Mouse (Mus musculus): ENCODE data around the gene Cd7.

The Cd7 gene

DNA sequence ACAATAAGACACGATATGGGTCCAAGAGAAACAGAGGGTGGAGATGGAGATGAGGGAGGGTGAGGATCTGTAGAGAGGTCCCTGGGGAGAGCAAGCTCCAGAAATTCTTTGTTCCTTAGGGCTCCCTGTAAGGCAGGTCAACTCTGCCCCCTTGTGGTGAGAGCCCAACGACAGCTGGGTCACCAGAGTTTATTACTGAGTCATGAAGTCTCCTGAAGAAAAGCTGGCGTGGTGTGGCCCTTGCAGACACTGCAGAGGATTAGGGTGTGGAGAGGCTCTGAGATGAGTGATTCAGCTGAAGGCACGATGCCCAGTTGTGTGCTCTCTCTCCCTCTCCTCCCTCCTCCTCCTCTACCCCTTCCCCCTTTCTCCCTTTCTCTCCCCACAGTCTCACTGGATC is 2.0 kb upstream of the Cd7 start:
- Histone ChIP-seq H3K36me3 (ENCODE audit: insufficient read depth, low read length) (no peaks in the 10 kb centered on the region), H3K4me3 (replicated peaks; ENCODE audit: low read length) (no peak overlapping the region), H3K27me3 (ENCODE audit: insufficient read depth, low read length) (peaks cover 20% of the 10 kb centered on the region), H3K9me3 (ENCODE audit: low read length) (no peaks in the 10 kb centered on the region), H3K4me1 (replicated peaks; ENCODE audit: low read depth, low read length) (peaks cover 13% of the 10 kb centered on the region; the same call in 1 of the 2 replicates)
- TF ChIP-seq NANOG (IDR thresholded peaks at IDR 0.05; ENCODE audit: borderline replicate concordance, low read length) (no peak), CTCF (conservative IDR thresholded peaks at IDR 0.05; ENCODE audit: low read length) (peak; percentile 80)

DNA sequence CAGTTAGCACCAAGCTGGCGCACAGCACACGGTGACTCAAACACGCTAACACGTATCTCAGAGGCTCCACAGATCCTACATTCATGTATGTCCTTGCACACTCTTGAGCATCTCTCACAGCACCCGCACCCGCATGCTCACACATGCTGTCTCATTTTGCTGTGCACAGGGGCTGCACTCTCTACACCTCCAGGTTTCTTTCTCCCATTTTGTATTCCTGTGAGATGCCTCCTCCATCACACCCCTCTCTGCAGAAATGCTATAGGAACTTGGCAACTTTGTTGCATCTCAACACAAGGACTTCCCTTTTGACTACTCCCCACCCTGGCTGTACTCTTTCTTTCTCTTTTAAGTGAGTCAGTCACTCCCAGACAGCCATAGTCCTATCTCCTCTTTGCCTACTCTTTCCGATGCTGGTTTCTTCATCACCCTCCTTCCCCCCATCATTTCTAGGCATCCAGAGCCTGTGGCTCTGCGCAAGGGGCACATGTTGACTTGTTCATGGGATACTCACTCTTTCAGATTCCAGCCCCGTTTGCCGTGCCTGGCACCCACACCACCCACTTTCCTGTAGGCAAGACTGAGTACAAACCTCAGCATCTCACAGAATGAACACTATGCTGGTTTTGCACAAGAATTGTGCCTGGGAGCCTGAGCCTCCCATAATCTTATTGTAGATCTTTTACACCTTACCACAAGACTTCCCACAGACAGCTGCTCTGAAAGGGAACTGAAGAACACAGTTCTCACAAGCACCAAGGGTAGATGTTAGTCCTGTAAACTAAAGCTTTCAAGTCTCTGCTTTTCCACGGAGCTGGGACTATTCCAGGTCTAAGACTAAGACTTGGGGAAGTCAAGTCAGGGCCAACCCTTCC is 615 bp downstream of the Cd7 start:
- Histone ChIP-seq H3K4me3 (replicated peaks; ENCODE audit: low read length) (no peak overlapping the region), H3K4me1 (replicated peaks; ENCODE audit: low read depth, low read length) (peaks cover 23% of the 10 kb centered on the region), H3K36me3 (ENCODE audit: insufficient read depth, low read length) (no peaks in the 10 kb centered on the region), H3K27me3 (ENCODE audit: insufficient read depth, low read length) (peaks cover 40% of the 10 kb centered on the region), H3K9me3 (ENCODE audit: low read length) (no peaks in the 10 kb centered on the region)
- TF ChIP-seq CTCF (conservative IDR thresholded peaks at IDR 0.05; ENCODE audit: low read length) (no peak), POU5F1 (IDR thresholded peaks at IDR 0.05; ENCODE audit: borderline replicate concordance, low read length) (no peak), NANOG (IDR thresholded peaks at IDR 0.05; ENCODE audit: borderline replicate concordance, low read length) (no peak)

DNA sequence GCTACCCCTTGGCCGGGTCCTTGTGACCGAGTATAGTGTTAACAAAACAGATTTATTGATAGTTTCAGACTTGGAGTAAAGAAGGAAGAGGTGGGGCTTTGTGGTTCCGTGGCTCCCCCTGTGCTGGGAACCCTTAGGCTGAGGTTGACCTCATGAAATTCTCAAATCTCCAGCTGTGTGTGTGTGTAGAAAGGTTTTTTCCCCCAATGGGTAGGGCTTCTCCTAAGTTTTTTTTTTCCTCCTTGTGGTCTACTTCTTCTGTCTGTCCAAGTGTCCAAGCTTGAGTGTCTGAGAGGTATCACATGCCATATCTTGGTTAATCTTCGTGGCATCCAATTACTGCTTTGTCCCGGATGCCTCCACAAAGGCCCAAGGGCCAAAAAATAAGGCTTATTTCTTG is 6.1 kb downstream of the Cd7 start:
- Histone ChIP-seq H3K9me3 (ENCODE audit: low read length) (0 out of 2 replicates have a peak, but pooled peaks cover 3% of the 10 kb centered on the region), H3K36me3 (ENCODE audit: insufficient read depth, low read length) (no peaks in the 10 kb centered on the region), H3K4me1 (replicated peaks; ENCODE audit: low read depth, low read length) (peaks cover 10% of the 10 kb centered on the region), H3K4me3 (replicated peaks; ENCODE audit: low read length) (no peak overlapping the region), H3K27me3 (ENCODE audit: insufficient read depth, low read length) (peaks cover 51% of the 10 kb centered on the region)
- TF ChIP-seq NANOG (IDR thresholded peaks at IDR 0.05; ENCODE audit: borderline replicate concordance, low read length): no peak
- TF ChIP-seq CTCF (conservative IDR thresholded peaks at IDR 0.05; ENCODE audit: low read length): no peak
- no peak for TF ChIP-seq POU5F1 (IDR thresholded peaks at IDR 0.05; ENCODE audit: borderline replicate concordance, low read length)

DNA sequence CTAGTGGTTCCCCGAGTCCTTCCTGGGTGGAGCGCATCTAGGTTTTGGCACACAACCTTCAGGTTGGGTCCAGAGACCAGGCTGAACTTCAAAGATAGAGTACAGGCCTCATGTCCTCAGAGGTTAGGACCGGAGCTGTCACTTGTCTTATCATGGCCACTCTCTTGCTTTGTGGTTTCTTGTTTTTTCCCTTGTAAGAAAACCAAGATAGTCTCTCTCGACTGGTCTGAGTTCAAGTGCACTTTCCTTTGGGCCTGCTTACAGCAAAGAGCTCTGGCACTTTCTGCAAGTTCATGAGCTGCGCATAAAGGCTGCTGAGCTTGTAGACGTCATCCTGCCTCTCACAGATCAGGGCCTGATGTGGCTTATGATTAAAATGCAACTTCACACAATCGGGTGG is 12.0 kb downstream of the Cd7 start:
- Histone ChIP-seq H3K4me1 (replicated peaks; ENCODE audit: low read depth, low read length) (no peaks in the 10 kb centered on the region), H3K36me3 (ENCODE audit: insufficient read depth, low read length) (no peaks in the 10 kb centered on the region), H3K4me3 (replicated peaks; ENCODE audit: low read length) (no peak overlapping the region), H3K9me3 (ENCODE audit: low read length) (no peaks in the 10 kb centered on the region), H3K27me3 (ENCODE audit: insufficient read depth, low read length) (peaks cover 14% of the 10 kb centered on the region)
- TF ChIP-seq CTCF (conservative IDR thresholded peaks at IDR 0.05; ENCODE audit: low read length) (no peak), NANOG (IDR thresholded peaks at IDR 0.05; ENCODE audit: borderline replicate concordance, low read length) (no peak), POU5F1 (IDR thresholded peaks at IDR 0.05; ENCODE audit: borderline replicate concordance, low read length) (no peak)

DNA sequence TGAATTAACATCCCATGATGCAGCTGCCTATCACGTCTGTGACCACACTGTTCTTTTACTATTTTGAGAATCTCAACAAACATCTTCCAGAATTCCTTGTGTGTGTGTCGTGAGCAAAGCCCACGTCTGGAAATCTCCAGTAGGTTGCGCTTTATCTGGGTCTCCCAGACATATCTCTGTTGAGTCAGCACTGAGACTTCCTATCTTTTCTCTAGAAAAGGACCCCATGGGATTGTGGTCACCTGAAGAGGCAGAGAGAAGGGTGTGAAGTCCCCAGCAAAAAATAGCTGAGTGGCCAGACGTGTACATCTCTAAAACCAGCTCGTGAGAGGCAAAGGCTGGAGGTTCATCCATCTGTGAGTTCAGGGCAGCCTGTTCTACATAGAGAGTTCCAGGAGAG is 15.1 kb downstream of the Cd7 start:
- Histone ChIP-seq H3K9me3 (ENCODE audit: low read length) (no peaks in the 10 kb centered on the region), H3K4me3 (replicated peaks; ENCODE audit: low read length) (no peak overlapping the region), H3K36me3 (ENCODE audit: insufficient read depth, low read length) (no peaks in the 10 kb centered on the region), H3K27me3 (ENCODE audit: insufficient read depth, low read length) (peaks cover 4% of the 10 kb centered on the region), H3K4me1 (replicated peaks; ENCODE audit: low read depth, low read length) (no peaks in the 10 kb centered on the region)
- no peak for TF ChIP-seq CTCF (conservative IDR thresholded peaks at IDR 0.05; ENCODE audit: low read length)
- no peak for TF ChIP-seq NANOG (IDR thresholded peaks at IDR 0.05; ENCODE audit: borderline replicate concordance, low read length)
- TF ChIP-seq POU5F1 (IDR thresholded peaks at IDR 0.05; ENCODE audit: borderline replicate concordance, low read length): no peak

DNA sequence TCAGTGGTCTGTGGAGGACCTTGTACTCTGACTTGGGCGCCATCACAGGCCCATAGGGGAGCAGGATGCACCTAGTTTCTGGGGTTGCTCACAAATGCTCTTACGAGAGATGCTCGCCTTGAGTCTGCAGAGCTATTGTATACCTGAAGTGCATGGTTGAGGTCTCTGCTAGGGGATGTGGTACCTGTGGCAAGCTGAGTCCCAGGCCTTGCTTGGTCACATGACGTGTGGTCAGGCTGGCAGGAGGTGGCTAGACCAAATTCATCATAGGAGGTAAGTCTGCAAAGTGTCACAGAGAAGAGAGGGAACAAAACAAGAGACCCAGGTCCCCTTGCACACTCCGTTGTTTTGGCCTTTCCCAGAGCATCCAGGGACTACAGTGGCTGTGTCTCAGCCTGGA is 19.7 kb downstream of the Cd7 start:
- Histone ChIP-seq H3K4me3 (replicated peaks; ENCODE audit: low read length) (no peak overlapping the region), H3K4me1 (replicated peaks; ENCODE audit: low read depth, low read length) (peaks cover 6% of the 10 kb centered on the region; the same call in 1 of the 2 replicates), H3K9me3 (ENCODE audit: low read length) (no peaks in the 10 kb centered on the region), H3K36me3 (ENCODE audit: insufficient read depth, low read length) (no peaks in the 10 kb centered on the region), H3K27me3 (ENCODE audit: insufficient read depth, low read length) (no peaks in the 10 kb centered on the region; the same call in none of the 2 replicates)
- TF ChIP-seq CTCF (conservative IDR thresholded peaks at IDR 0.05; ENCODE audit: low read length) (no peak), NANOG (IDR thresholded peaks at IDR 0.05; ENCODE audit: borderline replicate concordance, low read length) (no peak), POU5F1 (IDR thresholded peaks at IDR 0.05; ENCODE audit: borderline replicate concordance, low read length) (no peak)

DNA sequence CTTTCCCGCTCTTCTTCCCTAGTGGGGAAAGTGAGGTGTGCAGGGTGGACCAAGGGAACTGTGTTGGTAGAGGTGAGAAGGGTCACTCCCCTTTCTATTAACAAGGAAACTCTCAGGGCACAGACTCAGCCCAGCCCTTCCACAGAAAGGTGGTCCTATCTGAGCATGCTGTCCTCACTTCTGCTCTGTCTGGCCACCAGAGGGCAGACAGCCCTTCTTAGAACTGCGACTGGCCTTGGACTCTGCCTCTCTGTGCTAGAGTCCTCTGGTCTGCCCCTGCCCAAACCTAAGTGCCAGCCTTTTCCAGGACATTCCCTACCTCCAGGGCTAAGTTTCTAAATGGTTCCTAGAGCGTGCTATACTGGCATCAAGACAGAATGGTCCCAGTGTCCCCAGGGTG is 21.5 kb downstream of the Cd7 start:
- Histone ChIP-seq H3K27me3 (ENCODE audit: insufficient read depth, low read length) (peaks cover 9% of the 10 kb centered on the region), H3K9me3 (ENCODE audit: low read length) (no peaks in the 10 kb centered on the region), H3K4me1 (replicated peaks; ENCODE audit: low read depth, low read length) (peaks cover 6% of the 10 kb centered on the region; the same call in 1 of the 2 replicates), H3K36me3 (ENCODE audit: insufficient read depth, low read length) (no peaks in the 10 kb centered on the region), H3K4me3 (replicated peaks; ENCODE audit: low read length) (no peak overlapping the region)
- peak; percentile 62 for TF ChIP-seq CTCF (conservative IDR thresholded peaks at IDR 0.05; ENCODE audit: low read length)
- no peak for TF ChIP-seq POU5F1 (IDR thresholded peaks at IDR 0.05; ENCODE audit: borderline replicate concordance, low read length)

DNA sequence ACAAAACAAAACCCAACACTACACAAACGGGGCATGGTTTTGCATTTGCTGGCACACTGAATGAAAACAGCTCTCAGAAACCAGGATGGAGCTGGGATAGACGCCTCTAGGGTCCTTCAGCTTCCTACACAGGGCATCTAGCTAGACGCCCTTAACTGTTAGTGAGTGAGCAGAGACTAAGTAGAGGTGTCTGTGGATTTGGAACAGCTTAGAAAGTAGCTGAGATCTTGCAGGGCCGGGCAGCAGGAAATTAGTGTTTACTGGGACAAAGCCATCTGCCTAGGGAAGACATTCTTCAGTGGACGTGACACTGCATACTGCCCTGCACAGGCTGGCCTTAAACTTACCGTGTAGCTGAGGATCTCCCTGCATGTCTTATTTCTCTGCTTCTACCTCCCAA is 23.7 kb downstream of the Cd7 start:
- no peaks in the 10 kb centered on the region for H3K9me3 ChIP-seq (ENCODE audit: low read length)
- peaks cover 6% of the 10 kb centered on the region; the same call in 1 of the 2 replicates for H3K4me1 ChIP-seq (replicated peaks; ENCODE audit: low read depth, low read length)
- H3K4me3 ChIP-seq (replicated peaks; ENCODE audit: low read length): no peak overlapping the region
- TF ChIP-seq NANOG (IDR thresholded peaks at IDR 0.05; ENCODE audit: borderline replicate concordance, low read length) (no peak), POU5F1 (IDR thresholded peaks at IDR 0.05; ENCODE audit: borderline replicate concordance, low read length) (no peak), CTCF (conservative IDR thresholded peaks at IDR 0.05; ENCODE audit: low read length) (no peak)
- no peaks in the 10 kb centered on the region for H3K36me3 ChIP-seq (ENCODE audit: insufficient read depth, low read length)
- peaks cover 9% of the 10 kb centered on the region for H3K27me3 ChIP-seq (ENCODE audit: insufficient read depth, low read length)
